Mouse (Mus musculus): Measurements from ENCODE around the gene Nubp2.

DNA sequence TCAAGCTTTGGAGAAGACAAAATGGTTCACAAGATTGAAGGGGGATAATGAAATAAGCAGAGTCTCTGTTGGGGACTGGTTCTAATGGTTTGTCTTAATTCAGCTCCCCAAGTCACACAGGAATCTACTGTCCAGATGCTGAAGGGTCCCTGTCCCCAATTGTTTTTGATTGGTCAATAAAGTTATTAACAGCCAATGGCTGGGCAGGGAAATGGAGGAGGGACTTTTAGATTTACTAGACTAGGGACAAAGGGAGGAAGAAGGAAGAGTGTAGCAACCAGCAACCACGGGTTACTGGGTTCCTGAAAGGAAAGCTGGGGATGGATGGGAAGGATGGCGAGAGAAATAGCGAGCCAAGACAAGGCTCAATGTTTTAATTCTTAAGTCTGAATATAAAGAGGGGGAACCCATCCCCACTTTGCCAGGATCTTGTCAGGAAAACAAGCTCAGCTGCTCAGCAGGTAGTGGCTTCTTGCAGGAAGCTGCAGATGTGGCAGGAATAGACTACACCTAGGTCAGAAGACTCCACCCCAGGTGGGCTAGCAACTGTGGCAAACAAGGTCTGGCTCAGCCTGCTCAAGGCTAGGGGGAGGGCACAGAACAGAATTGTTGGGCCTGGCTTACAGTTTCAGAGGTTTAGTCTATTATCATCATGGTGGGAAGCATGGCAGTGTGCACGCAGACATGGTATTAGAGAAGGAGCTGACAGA is 12.3 kb downstream of the Nubp2 start:
- TF ChIP-seq POLR2A (IDR thresholded peaks at IDR 0.05; ENCODE audit: insufficient read depth, low read depth, low read length) (no peak), CTCF (IDR thresholded peaks at IDR 0.05) (no peak), EP300 (IDR thresholded peaks at IDR 0.05; ENCODE audit: insufficient read depth, low read depth, low read length) (no peak)

Data from heart, adult 2 months (tissue).